Mouse (Mus musculus) monocyte, adult 59 days (primary cell): ENCODE measurements around the gene Slc35a5. TPM values are rescaled to one million over a fixed set of nuclear protein-coding genes. Genes with fewer than 3 reads are reported as not detected.

Experiments
- total RNA-seq, 2 experiments: library from RNA; stranded (reverse); gene quantifications; one replicate each; pipeline ENCODE4 v1.2.4; 2023

The Slc35a5 gene
- total RNA-seq = 10 to 100 TPM; 26.7 to 32.4 TPM

GRCm38 (mm10) chr16:45158522-45159388, at the start of gene Slc35a5, which contains the start of gene Atg3:
Gene Slc35a5 (minus strand): TSS chr16:45158706.
Gene Atg3 (plus strand): TSS chr16:45158785.

GRCm38 (mm10) chr16:45093137-45093731, 65.3 kb downstream of the Slc35a5 start, which contains the start of gene Ccdc80:
Gene Ccdc80 (plus strand): TSS chr16:45093402.

Other genes with a start within 250 kb of the Slc35a5 start
- gene Cd200r3, start 215.0 kb downstream of the Slc35a5 start, total RNA-seq = 1 to 10 TPM in 1 of 2 experiments, under 1 TPM in 1; 0.45 to 1.7 TPM
- 1 to 10 TPM in 1 of 2 experiments, under 1 TPM in 1; 0.39 to 1.1 TPM for gene Ccdc80, start 65.3 kb downstream of the Slc35a5 start, total RNA-seq
- 10 to 100 TPM; 62.9 to 66.8 TPM for gene Atg3, start 79 bp upstream of the Slc35a5 start, total RNA-seq
- gene Btla, start 65.6 kb upstream of the Slc35a5 start, total RNA-seq = 10 to 100 TPM in 1 of 2 experiments, 1 to 10 TPM in 1; 8.9 to 11.9 TPM